Mouse (Mus musculus) adrenal gland (tissue): ENCODE data around the gene Csf2rb2.
"Not testable (repeated sequence)": the region's sequence is repeated elsewhere in the genome, so short reads cannot be mapped to it uniquely, and the experiment has no call there.

Experiments
- intact Hi-C: fragments of 180-260 bp; cut with DNase I; formaldehyde crosslinking; loops from one replicate; pipeline ENCODE4 v1.15.1; 2025
- long read RNA-seq, 2 experiments: library from polyadenylated mRNA; unstranded; transcript quantifications; one replicate each; pipeline ENCODE4 v2.0.0; 2020; ENCODE audit warnings: borderline replicate concordance in 1 of 2; ENCODE audit not compliant: insufficient replicate concordance in 1 of 2

Csf2rb2 gene
- long read RNA-seq, experiment 1, result 0 reads
- long read RNA-seq, experiment 2, result 0 reads

DNA sequence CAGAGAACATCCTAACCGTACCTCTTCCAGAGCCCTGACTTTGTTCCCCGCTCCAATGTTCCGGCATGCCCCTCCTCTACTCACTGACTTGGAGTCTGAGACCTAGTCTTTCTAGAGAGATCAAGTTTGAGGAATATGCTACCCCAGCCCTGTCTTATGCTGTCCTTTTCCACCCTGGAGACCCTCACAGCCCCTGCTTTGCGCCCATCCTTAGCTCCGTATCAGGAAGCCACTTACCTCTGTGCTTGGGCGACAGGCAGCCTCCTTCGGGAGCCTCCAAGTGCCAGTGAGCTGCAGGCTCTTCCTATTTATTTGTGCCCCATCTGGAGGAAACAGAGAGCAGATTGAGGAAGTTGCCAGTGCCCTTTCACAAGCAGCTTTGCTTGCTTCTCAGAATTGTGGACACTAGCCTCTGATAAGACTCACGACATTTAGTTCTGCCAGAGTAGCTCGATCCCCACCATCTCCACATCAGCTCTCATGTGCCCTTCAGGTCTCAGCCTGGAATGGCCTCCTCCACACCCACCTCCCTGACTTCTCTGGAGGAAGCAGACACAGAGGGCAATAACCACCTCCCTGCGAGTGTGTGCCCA lies at the start of gene Csf2rb2:
TSS of gene Csf2rb2 (minus strand) at position 381 of the 593 bp plus-strand sequence.
- intact Hi-C loops, result no loop called here

- intact Hi-C loops, result loop anchor here (2.0 to 10.0 kb wide), 2 partner anchors 68 to 190 kb away; partner anchors contain the start of gene Sstr3
These were observed 49.4 kb upstream of the Csf2rb2 start for GRCm38 (mm10) chr15:78354958-78355357.

DNA sequence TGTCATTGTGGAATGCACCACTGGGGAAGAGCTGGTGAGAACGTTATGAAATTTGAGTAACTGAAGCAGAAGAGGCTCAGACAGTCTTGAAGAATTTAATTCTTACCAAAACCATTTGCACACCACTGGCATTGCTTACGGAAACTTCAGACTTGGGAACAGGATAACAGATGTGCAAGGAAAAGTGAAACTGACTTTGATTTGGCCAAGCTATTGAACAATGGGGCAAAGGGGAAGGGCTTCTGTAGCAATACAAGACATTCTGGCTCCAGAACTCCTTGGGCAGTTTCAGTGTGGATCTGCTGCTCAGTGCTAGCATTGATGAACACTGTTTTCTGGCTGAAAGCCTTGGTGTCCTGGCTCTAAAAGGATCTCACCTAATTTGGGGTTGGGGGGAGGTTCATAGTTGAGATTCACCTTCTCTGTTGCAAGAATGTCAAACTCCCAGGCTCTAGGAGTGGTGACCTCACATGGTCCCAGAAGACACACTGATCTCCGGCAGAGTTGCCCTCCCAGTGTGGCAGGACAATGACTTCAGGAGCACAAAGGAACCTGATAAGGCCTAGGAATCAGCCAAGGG lies 46.2 kb upstream of the Csf2rb2 start:
- intact Hi-C loops, result loop anchor here (10.0 kb wide), 1 partner anchor 193 kb away; the partner anchor contains the start of gene Sstr3

- intact Hi-C loops, result no loop called here
These were observed 39.0 kb upstream of the Csf2rb2 start for GRCm38 (mm10) chr15:78344567-78344966.

GRCm38 (mm10) chr15:78343683-78344082 lies 38.2 kb upstream of the Csf2rb2 start:
- intact Hi-C loops, result no loop called here

DNA sequence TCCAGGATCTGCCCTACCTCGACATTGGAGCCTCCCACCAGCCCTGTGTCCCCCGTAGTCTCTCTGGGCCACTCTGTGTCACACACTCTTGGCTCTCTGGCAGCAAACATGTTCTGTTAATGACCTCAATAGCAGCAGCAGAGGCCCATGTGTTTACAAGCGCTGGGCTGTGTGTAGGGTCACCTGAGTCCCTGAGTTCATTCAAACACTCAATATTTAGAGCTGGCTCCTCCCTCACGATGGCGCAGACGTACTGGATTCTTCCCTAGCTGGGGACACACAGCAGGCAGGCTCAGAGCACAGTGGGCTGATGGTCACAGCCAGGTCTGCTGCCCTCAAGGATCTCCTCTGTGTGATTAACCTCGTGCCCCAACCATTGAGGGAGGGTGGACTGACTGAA lies 35.4 kb upstream of the Csf2rb2 start:
- intact Hi-C loops, result loop anchor here (1.0 kb wide), 1 partner anchor 84 kb away; no protein-coding TSS in a partner anchor

DNA sequence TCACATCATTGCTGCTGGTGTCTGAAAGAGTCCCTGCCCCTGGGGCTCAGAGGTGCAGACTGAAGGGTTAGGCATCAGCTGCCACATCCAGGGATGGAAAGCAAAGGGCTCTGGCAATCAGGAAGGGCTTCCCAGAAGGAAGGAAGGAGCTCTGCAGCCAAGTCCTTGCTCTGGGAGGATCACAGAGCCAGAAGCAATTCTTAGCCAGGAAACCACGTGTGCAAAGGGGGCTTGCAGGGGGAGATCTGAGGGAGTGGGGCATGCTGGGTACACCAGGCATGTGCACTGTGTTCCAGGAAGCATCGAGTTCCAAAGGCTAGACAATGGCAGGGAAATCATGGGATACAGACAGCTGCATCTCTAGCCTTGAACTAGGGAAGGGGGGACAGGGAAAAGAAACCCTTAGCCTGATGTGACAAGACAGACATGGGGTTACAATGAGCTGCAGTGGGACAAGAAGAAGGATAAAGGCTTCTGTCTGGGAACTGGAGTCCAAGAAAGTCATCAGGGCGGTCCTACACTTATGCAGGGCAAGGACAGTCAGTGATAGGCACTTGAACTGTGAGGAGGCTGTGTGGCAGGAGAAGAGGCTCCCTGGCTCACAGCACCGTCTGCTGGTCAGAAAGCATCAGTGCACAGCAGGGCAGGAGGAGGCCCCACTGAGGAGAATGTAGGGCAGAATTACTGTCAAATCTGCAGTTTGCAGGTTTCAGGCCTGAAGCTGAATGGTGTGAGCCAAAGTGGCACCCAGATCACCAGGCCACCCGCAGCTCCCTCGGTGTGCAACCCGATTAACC lies 34.3 kb upstream of the Csf2rb2 start:
- intact Hi-C loops, result loop anchor here (1.0 to 10.0 kb wide), 3 partner anchors 43 to 155 kb away; no protein-coding TSS in a partner anchor

DNA sequence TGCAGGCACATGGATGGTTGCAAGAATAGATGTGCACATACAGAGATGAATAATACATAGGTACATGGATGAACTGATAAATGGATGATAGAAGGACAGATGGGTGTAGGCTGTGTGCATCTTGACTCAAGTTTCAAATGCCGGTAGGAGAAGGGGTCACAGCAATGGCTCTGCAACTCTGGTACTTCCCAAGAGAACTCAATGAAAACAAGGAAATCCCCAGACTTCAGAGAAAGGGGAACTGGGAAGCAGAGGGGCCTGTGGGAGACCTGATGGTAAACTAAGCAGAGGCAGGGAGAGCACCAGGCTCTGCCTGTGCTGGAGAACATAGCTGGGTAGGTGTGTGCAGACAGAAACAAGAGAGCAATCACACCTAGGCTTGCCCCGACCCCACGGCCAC lies 28.9 kb upstream of the Csf2rb2 start:
- intact Hi-C loops, result loop anchor here (10.0 kb wide), 1 partner anchor 150 kb away; no protein-coding TSS in a partner anchor

DNA sequence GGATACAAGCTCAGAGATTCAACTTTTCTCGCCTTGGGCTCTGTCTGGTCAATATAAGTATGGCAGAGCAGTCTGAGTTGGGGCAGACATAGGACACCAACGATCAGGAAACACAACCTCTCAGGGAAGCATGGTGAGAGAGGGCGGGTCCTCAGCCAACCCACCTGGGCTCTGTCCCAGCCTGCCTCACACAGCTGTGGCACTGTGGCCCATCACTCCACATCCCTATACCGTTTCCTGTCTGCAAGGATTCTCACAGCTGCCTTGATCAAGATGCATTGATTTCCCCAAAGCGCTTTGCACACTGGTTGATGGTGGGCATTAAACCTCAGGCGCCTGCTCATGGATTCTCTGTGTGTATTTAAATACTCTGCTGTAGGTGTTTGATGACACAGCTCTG lies 27.5 kb upstream of the Csf2rb2 start:
- intact Hi-C loops, result loop anchor here (10.0 kb wide), 1 partner anchor 148 kb away; no protein-coding TSS in a partner anchor

DNA sequence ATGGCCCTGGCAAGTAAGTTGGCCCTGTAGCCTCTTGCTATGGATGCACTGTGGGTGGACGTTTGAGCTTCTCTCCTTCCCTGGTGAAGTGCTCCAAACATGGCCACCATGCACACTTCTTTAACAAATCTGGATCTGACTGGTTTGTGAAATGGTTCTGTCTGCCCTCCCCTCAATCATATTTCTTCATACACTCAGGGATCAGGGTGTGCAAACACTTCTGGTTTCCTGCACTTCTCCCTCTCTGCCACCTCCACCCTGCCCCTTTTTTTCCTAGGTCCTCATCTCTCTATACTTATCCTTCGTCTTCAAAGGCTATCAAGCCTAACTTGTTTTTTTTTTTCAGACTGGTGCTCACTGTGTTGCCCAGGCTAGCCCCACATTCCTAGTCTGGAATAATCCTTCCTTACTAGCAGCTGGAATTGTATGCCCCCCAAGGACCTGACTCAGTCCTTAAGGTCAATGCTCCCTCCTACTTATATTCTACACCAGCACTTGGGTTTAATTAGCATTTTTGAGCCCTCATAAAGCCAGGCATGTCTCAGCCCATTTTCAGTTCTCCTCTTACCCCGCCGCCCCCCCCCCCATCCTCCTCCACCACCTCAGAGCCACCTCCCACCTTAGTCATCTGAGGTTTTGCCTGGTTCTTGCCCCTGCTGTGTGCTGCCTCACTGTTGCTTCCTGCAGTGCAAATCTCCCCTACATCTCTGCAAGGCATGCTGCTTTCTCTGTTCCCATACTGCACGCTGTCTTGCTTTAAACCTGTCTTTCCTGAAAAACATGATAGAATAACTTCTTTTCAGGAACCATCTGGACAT lies 26.2 kb upstream of the Csf2rb2 start:
- intact Hi-C loops, result loop anchor here (10.0 kb wide), 1 partner anchor 147 kb away; no protein-coding TSS in a partner anchor

DNA sequence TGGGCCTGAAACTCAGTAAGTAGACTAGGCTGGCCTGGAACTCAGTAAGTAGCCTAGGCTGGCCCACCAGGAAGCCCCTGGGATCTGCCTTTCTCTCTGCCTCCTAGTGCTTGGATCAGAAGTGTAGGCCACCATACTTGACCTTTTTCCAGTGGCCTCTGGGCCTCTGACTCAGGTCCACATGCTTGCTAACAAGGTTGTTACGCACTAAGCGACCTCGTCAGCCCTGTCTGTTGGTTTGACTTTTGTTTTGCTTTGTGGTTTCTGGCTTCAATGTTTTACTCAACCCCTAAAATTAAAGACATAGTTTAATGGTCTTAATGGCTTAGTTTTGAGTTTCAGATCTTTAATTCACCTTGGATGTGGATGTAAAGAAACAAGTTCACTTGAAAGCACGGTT lies 25.2 kb upstream of the Csf2rb2 start:
- intact Hi-C loops, result loop anchor here (10.0 kb wide), 1 partner anchor 146 kb away; no protein-coding TSS in a partner anchor

GRCm38 (mm10) chr15:78329972-78330371 lies 24.5 kb upstream of the Csf2rb2 start:
- intact Hi-C loops, result loop anchor here (10.0 kb wide), 1 partner anchor 145 kb away; no protein-coding TSS in a partner anchor

DNA sequence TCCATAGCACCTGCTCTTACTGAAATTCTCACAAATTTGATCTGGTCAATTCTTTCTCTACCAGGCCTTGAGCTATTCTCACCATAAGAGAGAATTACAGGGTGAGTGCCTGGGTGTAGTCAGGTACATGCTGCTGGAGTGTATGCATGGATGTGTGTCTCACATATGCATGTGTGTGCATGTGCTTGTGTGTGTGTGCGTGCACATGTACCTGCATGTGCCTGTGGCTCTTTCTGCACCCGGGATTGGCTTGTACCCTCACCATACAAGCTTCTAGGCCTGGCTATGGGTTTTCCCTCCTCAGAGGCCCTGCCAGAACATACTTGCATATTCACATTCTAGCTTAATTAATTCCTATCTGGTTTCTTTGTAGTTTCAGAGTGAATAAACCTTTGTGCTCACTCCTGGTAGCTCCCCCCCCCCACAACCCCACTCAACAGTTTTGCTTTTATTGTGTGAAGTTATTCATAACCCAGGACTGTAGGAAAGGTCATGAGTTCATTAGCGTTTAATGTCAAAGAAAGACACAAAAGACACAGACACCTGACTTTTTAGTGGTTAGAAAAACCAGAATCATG lies 23.1 kb upstream of the Csf2rb2 start:
- intact Hi-C loops, result no loop called here

GRCm38 (mm10) chr15:78327753-78328341 lies 22.3 kb upstream of the Csf2rb2 start:
- intact Hi-C loops, result not testable (repeated sequence)

DNA sequence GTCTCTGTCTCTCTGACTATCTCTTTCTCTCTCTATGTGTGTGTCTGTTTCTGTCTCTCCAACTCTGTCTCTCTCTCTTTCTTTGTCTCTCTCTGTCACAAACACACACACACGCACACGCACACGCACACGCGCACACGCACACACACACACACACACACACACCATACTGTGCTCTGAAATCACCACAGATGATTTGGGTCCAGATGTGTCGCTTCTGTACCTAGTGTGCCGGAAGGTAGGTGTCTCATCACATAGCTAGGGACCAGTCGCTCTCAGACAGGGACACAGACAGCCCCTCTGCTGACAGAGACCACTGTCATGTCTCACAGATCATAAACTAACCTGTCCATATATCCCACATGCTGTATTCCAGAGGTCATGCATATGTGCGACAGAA lies 21.2 kb upstream of the Csf2rb2 start:
- intact Hi-C loops, result no loop called here

DNA sequence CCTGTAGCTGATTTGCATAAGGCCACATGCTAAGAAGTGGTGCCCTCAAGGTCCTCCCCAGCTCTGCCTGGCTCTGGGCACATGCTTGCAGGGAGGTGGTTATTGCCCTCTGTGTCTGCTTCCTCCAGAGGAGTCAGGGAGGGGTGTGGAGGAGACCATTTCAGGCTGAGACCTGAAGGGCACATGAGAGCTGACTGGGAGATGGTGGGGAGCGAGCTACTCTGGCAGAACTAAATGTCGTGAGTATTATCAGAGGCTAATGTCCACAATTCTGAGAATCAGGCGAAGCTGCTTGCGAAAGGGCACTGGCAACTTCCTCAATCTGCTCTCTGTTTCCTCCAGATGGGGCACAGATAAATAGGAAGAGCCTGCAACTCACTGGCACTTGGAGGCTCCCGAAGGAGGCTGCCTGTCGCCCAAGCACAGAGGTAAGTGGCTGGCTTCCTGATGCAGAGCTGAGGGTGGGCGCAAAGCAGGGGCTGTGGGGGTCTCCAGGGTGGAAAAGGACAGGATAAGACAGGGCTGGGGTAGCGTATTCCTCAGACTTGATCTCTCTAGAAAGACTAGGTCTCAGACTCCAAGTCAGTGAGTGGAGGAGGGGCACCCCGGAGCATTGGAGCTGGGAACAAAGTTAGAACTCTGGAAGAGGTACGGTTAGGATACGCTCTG lies 20.3 kb upstream of the Csf2rb2 start, which contains the start of gene Csf2rb:
TSS of gene Csf2rb (plus strand) at position 82 of the 669 bp plus-strand sequence.
- intact Hi-C loops, result no loop called here

- intact Hi-C loops, result loop anchor here (5.0 kb wide), 1 partner anchor 62 kb away; no protein-coding TSS in a partner anchor
These were observed 18.8 kb upstream of the Csf2rb2 start for GRCm38 (mm10) chr15:78324294-78324693.

DNA sequence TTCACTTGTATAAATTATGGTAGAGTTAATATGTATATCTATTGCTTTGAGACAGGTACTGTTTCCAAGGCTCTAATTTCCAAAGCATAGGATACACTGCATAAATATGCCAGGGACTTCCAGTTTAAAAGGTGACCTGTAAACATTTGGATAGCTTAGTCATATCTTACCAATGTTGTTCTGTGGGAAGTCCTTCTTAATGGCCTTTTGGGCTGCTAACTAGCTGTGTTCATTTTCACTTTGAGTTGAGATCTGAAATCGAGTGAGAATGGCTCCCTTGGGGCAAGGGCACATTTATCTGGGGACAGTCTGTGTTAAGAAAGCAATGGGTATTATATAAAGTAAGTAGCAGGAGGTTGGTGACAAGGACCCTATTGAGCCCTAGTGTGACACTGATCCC lies 17.8 kb upstream of the Csf2rb2 start:
- intact Hi-C loops, result loop anchor here (5.0 kb wide), 1 partner anchor 61 kb away; no protein-coding TSS in a partner anchor

GRCm38 (mm10) chr15:78320825-78321496 lies 15.4 kb upstream of the Csf2rb2 start:
- intact Hi-C loops, result loop anchor here (5.0 kb wide), 1 partner anchor 59 kb away; no protein-coding TSS in a partner anchor
